Mouse (Mus musculus) embryonic facial prominence, embryonic 13.5 days (tissue): Measurements from ENCODE around the gene Mpc1. TPM values are rescaled to one million over a fixed set of nuclear protein-coding genes. Genes with fewer than 3 reads are reported as not detected.

Source experiments
- ATAC-seq: fragments of 200-750 bp; cut with Nextera tagmentation; 2 replicates; pipeline ENCODE4 v1.8.0; 2017; ENCODE audit warnings: low read depth; ENCODE audit not compliant: insufficient number of reproducible peaks, insufficient read depth, low FRiP score, low TSS enrichment
- H3K27ac ChIP-seq: fragments of 300-500 bp; sonication (generic); 2 replicates; pipeline ENCODE4 v1.5.1; 2015; ENCODE audit warnings: moderate library complexity, mild to moderate bottlenecking, inconsistent platforms
- H3K27me3 ChIP-seq: fragments of 300-500 bp; sonication (generic); 2 replicates; pipeline ENCODE4 v1.6.1; 2015; ENCODE audit warnings: mild to moderate bottlenecking, inconsistent platforms
- H3K36me3 ChIP-seq: fragments of 300-500 bp; sonication (generic); 2 replicates; pipeline ENCODE4 v1.6.1; 2015; ENCODE audit warnings: mild to moderate bottlenecking, inconsistent platforms
- H3K4me1 ChIP-seq: fragments of 300-500 bp; sonication (generic); 2 replicates; pipeline ENCODE4 v1.6.1; 2015; ENCODE audit warnings: inconsistent platforms
- H3K4me2 ChIP-seq: fragments of 300-500 bp; sonication (generic); 2 replicates; pipeline ENCODE4 v1.6.1; 2015; ENCODE audit warnings: moderate library complexity, mild to moderate bottlenecking, inconsistent platforms
- H3K4me3 ChIP-seq: fragments of 300-500 bp; sonication (generic); 2 replicates; pipeline ENCODE4 v1.5.1; 2015; ENCODE audit warnings: mild to moderate bottlenecking, inconsistent platforms
- H3K9ac ChIP-seq: fragments of 300-500 bp; sonication (generic); 2 replicates; pipeline ENCODE4 v1.6.1; 2015; ENCODE audit warnings: mild to moderate bottlenecking, inconsistent platforms
- H3K9me3 ChIP-seq: fragments of 300-500 bp; sonication (generic); 2 replicates; pipeline ENCODE4 v1.6.1; 2016; ENCODE audit warnings: inconsistent platforms
- WGBS: fragments of 180-500 bp; shearing (Covaris S2); methylation state at CpG from one replicate; pipeline ENCODE4 v1.1.7; 2015; ENCODE audit warnings: mixed read lengths; 5-methylcytosine and 5-hydroxymethylcytosine counted together
- polyA plus RNA-seq: library from polyadenylated mRNA; unstranded; fragments of >200 nt; fragmentation: Nextera tagmentation; extraction: Ambion mirVana; gene quantifications from 2 replicates; pipeline ENCODE4 v1.2.1, GENCODE M21; 2015

Gene Mpc1
- polyA plus RNA-seq, 1 experiment from 2014 or later = 150 TPM

GRCm38 (mm10) chr17:8339666-8340374, 57.1 kb downstream of the Mpc1 start:
- Histone ChIP-seq H3K4me1 (peaks cover 13% of the 10 kb centered on the region), H3K27ac (no peak overlapping the region), H3K4me2 (peak overlapping the region; percentile 100), H3K27me3 (peaks cover 48% of the 10 kb centered on the region), H3K36me3 (no peaks in the 10 kb centered on the region), H3K4me3 (peak overlapping the region; percentile 55), H3K9ac (peak overlapping the region; percentile 72; the same call in 1 of the 2 replicates), H3K9me3 (no peaks in the 10 kb centered on the region)
- ATAC-seq = no peak
- WGBS = 28% methylated on average over 8 of the region's 8 CpGs

GRCm38 (mm10) chr17:8340407-8341359, 58.0 kb downstream of the Mpc1 start:
- Histone ChIP-seq H3K27me3 (peaks cover 48% of the 10 kb centered on the region), H3K9me3 (no peaks in the 10 kb centered on the region), H3K4me3 (peak overlapping the region; percentile 55), H3K4me1 (peaks cover 13% of the 10 kb centered on the region), H3K9ac (peak overlapping the region; percentile 72), H3K4me2 (peak overlapping the region; percentile 100), H3K27ac (no peak overlapping the region), H3K36me3 (no peaks in the 10 kb centered on the region)
- WGBS = under 1% methylated on average over 60 of the region's 92 CpGs
- ATAC-seq = 0 out of 2 replicates have a peak, but pooled peaks have one; percentile 26

GRCm38 (mm10) chr17:8341360-8341963, 58.8 kb downstream of the Mpc1 start:
- WGBS = 10% methylated on average over 46 of the region's 46 CpGs
- Histone ChIP-seq H3K36me3 (no peaks in the 10 kb centered on the region), H3K9ac (peak overlapping the region; percentile 72), H3K27me3 (peaks cover 48% of the 10 kb centered on the region), H3K4me3 (peak overlapping the region; percentile 55), H3K9me3 (no peaks in the 10 kb centered on the region), H3K4me2 (peak overlapping the region; percentile 100), H3K4me1 (peaks cover 13% of the 10 kb centered on the region), H3K27ac (no peak overlapping the region)
- ATAC-seq = no peak

DNA sequence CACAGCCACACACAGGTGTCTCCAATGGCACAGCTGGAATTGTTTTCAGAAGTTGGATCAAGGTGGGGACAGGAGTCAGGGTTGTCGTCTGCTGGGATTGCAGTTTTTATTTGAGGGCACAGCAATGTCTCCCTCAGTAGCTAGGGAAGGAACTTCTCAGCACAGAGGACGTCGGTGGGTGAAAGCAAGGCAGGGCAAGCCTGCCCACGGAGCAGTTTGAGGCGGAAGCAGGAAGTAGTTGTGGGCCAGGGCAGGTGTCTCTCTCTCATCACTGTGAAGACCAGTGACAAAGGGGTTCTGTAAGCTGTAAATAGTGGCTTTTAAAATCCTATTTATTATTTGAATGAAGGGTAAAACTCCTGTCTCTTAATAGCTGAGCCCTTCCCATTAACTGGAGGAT, 60.0 kb downstream of the Mpc1 start:
- Histone ChIP-seq H3K9ac (no peak overlapping the region), H3K27me3 (peaks cover 48% of the 10 kb centered on the region)
- 50% methylated on average over 5 of the region's 5 CpGs for WGBS

GRCm38 (mm10) chr17:8343416-8343815, 60.7 kb downstream of the Mpc1 start:
- Histone ChIP-seq H3K27me3 (peaks cover 45% of the 10 kb centered on the region), H3K4me1 (peaks cover 13% of the 10 kb centered on the region), H3K9me3 (no peaks in the 10 kb centered on the region), H3K27ac (no peak overlapping the region), H3K36me3 (no peaks in the 10 kb centered on the region), H3K9ac (no peak overlapping the region), H3K4me3 (no peak overlapping the region), H3K4me2 (no peak overlapping the region)
- no peak for ATAC-seq
- 73% methylated on average over 6 of the region's 6 CpGs for WGBS

More for the DNA sequence above, 60.0 kb downstream of the Mpc1 start:
- peaks cover 13% of the 10 kb centered on the region for H3K4me1 ChIP-seq
- H3K4me3 ChIP-seq = no peak overlapping the region
- no peaks in the 10 kb centered on the region for H3K9me3 ChIP-seq
- no peak overlapping the region for H3K4me2 ChIP-seq
- ATAC-seq = no peak
- no peaks in the 10 kb centered on the region for H3K36me3 ChIP-seq
- no peak overlapping the region for H3K27ac ChIP-seq

Other genes with a start within 250 kb of the Mpc1 start
- gene Gm49673, start 135.1 kb upstream of the Mpc1 start, polyA plus RNA-seq = 0.21 and 0.27 TPM in 2 replicates
- gene Rnaset2a, start 134.8 kb upstream of the Mpc1 start, polyA plus RNA-seq = 21.9 and 24.8 TPM in 2 replicates
- gene Fgfr1op, start 117.4 kb upstream of the Mpc1 start, polyA plus RNA-seq = 35.0 and 35.7 TPM in 2 replicates
- gene Ccr6, start 46.9 kb upstream of the Mpc1 start, polyA plus RNA-seq = not detected in 2 replicates
- 58.9 and 67.8 TPM in 2 replicates for gene Sft2d1, start 28.2 kb downstream of the Mpc1 start, polyA plus RNA-seq
- 0.45 and 0.52 TPM in 2 replicates for gene Prr18, start 54.6 kb downstream of the Mpc1 start, polyA plus RNA-seq
- 0.81 and 1.4 TPM in 2 replicates for gene T2, start 73.1 kb downstream of the Mpc1 start, polyA plus RNA-seq
- gene T, start 151.5 kb downstream of the Mpc1 start, polyA plus RNA-seq = 0.99 and 1.0 TPM in 2 replicates
- 6.2 and 6.3 TPM in 2 replicates for gene Pde10a, start 242.5 kb downstream of the Mpc1 start, polyA plus RNA-seq